Mouse (Mus musculus): ENCODE data around the gene Ppp3ca. TPM values are rescaled to one million over a fixed set of nuclear protein-coding genes. Genes with fewer than 3 reads are reported as not detected.

Ppp3ca gene
- polyA plus RNA-seq, 1 experiment: 23.0 TPM

- H3K27ac ChIP-seq (ENCODE audit: insufficient read depth, low read length): no peak overlapping the region
- H3K4me3 ChIP-seq (ENCODE audit: extremely low read depth, insufficient read depth, insufficient read length): no peak overlapping the region
- 83% methylated on average over 10 of the region's 10 CpGs for WGBS
- no peaks in the 10 kb centered on the region for H3K36me3 ChIP-seq (ENCODE audit: control insufficient read depth, insufficient read depth, low read length)
- H3K27me3 ChIP-seq (ENCODE audit: control insufficient read depth, insufficient read depth, low read length): no peaks in the 10 kb centered on the region
- DNase-seq (ENCODE audit: low read depth in 1 of 2, low spot score in 2 of 2): no peak
- peaks cover 20% of the 10 kb centered on the region; the same call in 1 of the 2 replicates for H3K4me1 ChIP-seq (ENCODE audit: control insufficient read depth, insufficient read depth, insufficient read length)
- TF ChIP-seq POLR2A (IDR thresholded peaks at IDR 0.05; ENCODE audit: low read depth, low read length) (no peak), CTCF (IDR thresholded peaks at IDR 0.05; ENCODE audit: extremely low read depth, insufficient read depth, insufficient read length, insufficient replicate concordance) (no peak)
Observed at GRCm38 (mm10) chr3:136744295-136744897, 74.5 kb downstream of the Ppp3ca start.

- no peak for DNase-seq (ENCODE audit: low read depth in 1 of 2, low spot score in 2 of 2)
- H3K27me3 ChIP-seq (ENCODE audit: control insufficient read depth, insufficient read depth, low read length): no peaks in the 10 kb centered on the region
Observed at GRCm38 (mm10) chr3:136745456-136745855, 75.5 kb downstream of the Ppp3ca start.

GRCm38 (mm10) chr3:136748761-136749476 lies 79.0 kb downstream of the Ppp3ca start:
- WGBS: 94% methylated on average over 6 of the region's 6 CpGs
- H3K27me3 ChIP-seq (ENCODE audit: control insufficient read depth, insufficient read depth, low read length): no peaks in the 10 kb centered on the region
- no peak for DNase-seq (ENCODE audit: low read depth in 1 of 2, low spot score in 2 of 2)
- no peak for TF ChIP-seq POLR2A (IDR thresholded peaks at IDR 0.05; ENCODE audit: low read depth, low read length)
- TF ChIP-seq CTCF (IDR thresholded peaks at IDR 0.05; ENCODE audit: extremely low read depth, insufficient read depth, insufficient read length, insufficient replicate concordance): no peak
- no peak overlapping the region for H3K27ac ChIP-seq (ENCODE audit: insufficient read depth, low read length)
- H3K4me1 ChIP-seq (ENCODE audit: control insufficient read depth, insufficient read depth, insufficient read length): peaks cover 12% of the 10 kb centered on the region; the same call in 1 of the 2 replicates
- no peaks in the 10 kb centered on the region for H3K36me3 ChIP-seq (ENCODE audit: control insufficient read depth, insufficient read depth, low read length)
- no peak overlapping the region for H3K4me3 ChIP-seq (ENCODE audit: extremely low read depth, insufficient read depth, insufficient read length)

More at GRCm38 (mm10) chr3:136745456-136745855, 75.5 kb downstream of the Ppp3ca start:
- TF ChIP-seq POLR2A (IDR thresholded peaks at IDR 0.05; ENCODE audit: low read depth, low read length) (no peak), CTCF (IDR thresholded peaks at IDR 0.05; ENCODE audit: extremely low read depth, insufficient read depth, insufficient read length, insufficient replicate concordance) (no peak)
- Histone ChIP-seq H3K4me3 (ENCODE audit: extremely low read depth, insufficient read depth, insufficient read length) (no peak overlapping the region), H3K4me1 (ENCODE audit: control insufficient read depth, insufficient read depth, insufficient read length) (peaks cover 20% of the 10 kb centered on the region; the same call in 1 of the 2 replicates), H3K27ac (ENCODE audit: insufficient read depth, low read length) (no peak overlapping the region; the same call in 1 of the 2 replicates), H3K36me3 (ENCODE audit: control insufficient read depth, insufficient read depth, low read length) (no peaks in the 10 kb centered on the region)
- WGBS: 45% methylated on average over 7 of the region's 7 CpGs

GRCm38 (mm10) chr3:136749477-136749797 lies 79.5 kb downstream of the Ppp3ca start:
- Histone ChIP-seq H3K27ac (ENCODE audit: insufficient read depth, low read length) (no peak overlapping the region), H3K4me1 (ENCODE audit: control insufficient read depth, insufficient read depth, insufficient read length) (peaks cover 8% of the 10 kb centered on the region; the same call in 1 of the 2 replicates), H3K27me3 (ENCODE audit: control insufficient read depth, insufficient read depth, low read length) (no peaks in the 10 kb centered on the region), H3K36me3 (ENCODE audit: control insufficient read depth, insufficient read depth, low read length) (no peaks in the 10 kb centered on the region), H3K4me3 (ENCODE audit: extremely low read depth, insufficient read depth, insufficient read length) (no peak overlapping the region)
- TF ChIP-seq CTCF (IDR thresholded peaks at IDR 0.05; ENCODE audit: extremely low read depth, insufficient read depth, insufficient read length, insufficient replicate concordance) (no peak), POLR2A (IDR thresholded peaks at IDR 0.05; ENCODE audit: low read depth, low read length) (no peak)
- no peak for DNase-seq (ENCODE audit: low read depth in 1 of 2, low spot score in 2 of 2)

GRCm38 (mm10) chr3:136749951-136750350 lies 80.0 kb downstream of the Ppp3ca start:
- Histone ChIP-seq H3K36me3 (ENCODE audit: control insufficient read depth, insufficient read depth, low read length) (no peaks in the 10 kb centered on the region), H3K4me1 (ENCODE audit: control insufficient read depth, insufficient read depth, insufficient read length) (peaks cover 8% of the 10 kb centered on the region; the same call in 1 of the 2 replicates), H3K27ac (ENCODE audit: insufficient read depth, low read length) (no peak overlapping the region), H3K27me3 (ENCODE audit: control insufficient read depth, insufficient read depth, low read length) (no peaks in the 10 kb centered on the region), H3K4me3 (ENCODE audit: extremely low read depth, insufficient read depth, insufficient read length) (no peak overlapping the region)
- TF ChIP-seq POLR2A (IDR thresholded peaks at IDR 0.05; ENCODE audit: low read depth, low read length) (no peak), CTCF (IDR thresholded peaks at IDR 0.05; ENCODE audit: extremely low read depth, insufficient read depth, insufficient read length, insufficient replicate concordance) (no peak)
- 79% methylated on average over 2 of the region's 2 CpGs for WGBS
- no peak for DNase-seq (ENCODE audit: low read depth in 1 of 2, low spot score in 2 of 2)

- DNase-seq (ENCODE audit: low read depth in 1 of 2, low spot score in 2 of 2): no peak
- H3K36me3 ChIP-seq (ENCODE audit: control insufficient read depth, insufficient read depth, low read length): no peaks in the 10 kb centered on the region
- no peaks in the 10 kb centered on the region for H3K27me3 ChIP-seq (ENCODE audit: control insufficient read depth, insufficient read depth, low read length)
- H3K4me1 ChIP-seq (ENCODE audit: control insufficient read depth, insufficient read depth, insufficient read length): peaks cover 3% of the 10 kb centered on the region; the same call in 1 of the 2 replicates
- TF ChIP-seq POLR2A (IDR thresholded peaks at IDR 0.05; ENCODE audit: low read depth, low read length): no peak
- TF ChIP-seq CTCF (IDR thresholded peaks at IDR 0.05; ENCODE audit: extremely low read depth, insufficient read depth, insufficient read length, insufficient replicate concordance): no peak
- WGBS: 91% methylated on average over 5 of the region's 5 CpGs
- no peak overlapping the region for H3K27ac ChIP-seq (ENCODE audit: insufficient read depth, low read length)
- no peak overlapping the region for H3K4me3 ChIP-seq (ENCODE audit: extremely low read depth, insufficient read depth, insufficient read length)
Observed at GRCm38 (mm10) chr3:136752126-136752716, 82.3 kb downstream of the Ppp3ca start.
